Mouse (Mus musculus): ENCODE measurements around the gene Slc22a14. TPM values are rescaled to one million over a fixed set of nuclear protein-coding genes. Genes with fewer than 3 reads are reported as not detected.
"Not testable (repeated sequence)": the region's sequence is repeated elsewhere in the genome, so short reads cannot be mapped to it uniquely, and the experiment has no call there.

The Slc22a14 gene
- total RNA-seq, 2 experiments from 2014 or later = not detected

DNA sequence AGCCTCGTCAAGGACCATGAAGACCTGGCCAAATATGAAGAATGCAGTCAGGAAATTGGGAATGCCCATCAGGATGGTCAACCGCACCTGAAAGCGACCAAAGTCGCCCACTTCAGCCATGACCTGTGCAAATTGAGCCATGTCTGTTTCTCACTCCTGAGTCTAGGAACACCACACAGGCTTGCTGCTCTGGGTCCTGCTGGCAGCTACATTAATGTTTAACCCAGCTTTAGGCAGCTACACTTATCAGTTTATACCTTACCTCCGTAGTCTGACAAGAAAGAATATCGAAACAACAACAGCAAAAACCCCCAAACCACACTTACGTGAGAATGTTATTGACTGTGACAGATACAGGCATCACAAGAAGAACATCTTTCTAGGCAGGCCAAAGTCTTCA is 133.8 kb downstream of the Slc22a14 start:
- DNase-seq (ENCODE audit: low spot score in 2 of 2) = no peak
- intact Hi-C loops (cut with DNase I) = no loop called here

DNA sequence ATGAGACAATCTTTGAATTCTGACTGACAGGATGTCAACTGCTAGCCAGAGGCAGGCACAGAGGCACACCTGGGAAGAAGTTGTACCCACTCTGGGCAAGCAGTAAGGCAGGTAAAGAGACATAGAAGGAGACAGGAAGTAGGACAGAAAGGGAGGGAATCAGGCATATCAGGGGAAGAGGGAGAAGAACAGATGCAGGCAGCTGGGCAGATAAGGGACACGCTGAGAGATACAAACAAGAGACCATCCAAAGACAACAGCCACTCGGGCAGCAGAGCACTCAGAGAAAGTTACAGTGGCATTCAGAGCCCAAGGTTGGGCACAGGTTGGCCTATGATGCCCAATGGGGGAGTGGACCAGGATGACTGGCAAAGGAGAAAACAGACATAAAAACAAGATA is 134.5 kb downstream of the Slc22a14 start:
- no peak for DNase-seq (ENCODE audit: low spot score in 2 of 2)

DNA sequence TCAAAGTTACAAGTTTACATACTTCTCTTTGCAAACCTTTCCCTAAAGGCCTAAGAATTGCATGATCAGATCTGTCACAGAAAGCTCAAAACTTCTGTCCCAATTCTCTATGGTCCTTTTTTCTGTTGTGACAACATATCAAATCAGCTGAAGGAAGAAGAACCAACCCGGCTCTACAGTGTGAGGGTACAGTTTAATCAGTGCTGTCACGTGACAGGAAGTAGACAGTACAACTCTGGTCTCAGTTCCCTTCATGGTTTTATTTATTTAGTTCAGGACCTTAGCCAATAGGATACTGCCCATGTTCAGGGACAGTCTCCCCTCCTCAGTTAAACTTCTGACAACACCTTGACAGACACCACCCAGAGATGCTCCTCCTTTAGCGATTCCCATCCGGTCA is 145.1 kb downstream of the Slc22a14 start:
- no peak for DNase-seq (ENCODE audit: low spot score in 2 of 2)
- intact Hi-C loops (cut with DNase I) = no loop called here

More for the DNA sequence above, 134.5 kb downstream of the Slc22a14 start:
- intact Hi-C loops (cut with DNase I) = no loop called here

DNA sequence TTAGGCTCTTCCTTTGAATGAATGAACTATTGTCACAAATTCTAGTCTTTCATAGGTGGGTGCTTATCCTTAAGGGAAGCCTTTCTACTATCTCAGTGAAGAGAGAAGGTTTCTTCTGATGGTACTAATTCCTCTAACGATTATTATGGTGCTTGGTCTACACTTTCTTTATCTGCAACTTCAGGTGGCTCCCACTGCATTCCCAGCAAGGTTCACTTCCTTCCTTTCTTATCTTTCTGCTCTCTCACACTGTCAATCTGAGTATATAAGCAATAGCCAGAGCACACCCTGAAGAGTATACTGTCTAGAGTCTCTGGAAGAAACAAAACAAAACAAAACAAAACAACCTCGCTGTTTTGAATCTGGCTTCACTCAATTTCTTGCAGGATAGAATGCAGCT is 145.7 kb downstream of the Slc22a14 start:
- no peak for DNase-seq (ENCODE audit: low spot score in 2 of 2)
- intact Hi-C loops (cut with DNase I) = no loop called here

DNA sequence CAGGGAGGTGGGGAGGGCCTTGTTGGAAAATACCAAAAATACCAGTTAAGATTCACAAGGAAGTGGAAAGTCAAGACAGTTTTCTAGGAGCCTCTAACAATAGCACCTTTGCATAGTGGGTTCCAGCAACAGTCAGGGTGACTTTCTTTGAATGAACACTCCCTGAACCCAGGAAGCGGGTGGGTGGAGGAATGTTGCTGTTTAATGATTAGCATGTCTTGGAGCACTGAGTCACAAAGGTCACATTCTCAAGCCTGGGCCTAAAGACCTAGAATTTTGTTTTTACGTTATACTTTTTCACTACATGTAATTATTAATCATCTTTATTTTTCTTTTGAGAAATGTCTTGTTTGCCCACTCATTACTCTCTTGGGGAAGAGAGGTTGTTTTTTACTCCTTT is 150.0 kb downstream of the Slc22a14 start:
- DNase-seq (ENCODE audit: low spot score in 2 of 2); intact Hi-C loops (cut with DNase I): not testable (repeated sequence)

- no peak for DNase-seq (ENCODE audit: low spot score in 2 of 2)
- intact Hi-C loops (cut with DNase I) = no loop called here
These were observed 150.8 kb downstream of the Slc22a14 start for GRCm38 (mm10) chr9:119214601-119215000.

GRCm38 (mm10) chr9:119212996-119213395 is 152.4 kb downstream of the Slc22a14 start:
- DNase-seq (ENCODE audit: low spot score in 2 of 2) = no peak
- intact Hi-C loops (cut with DNase I) = no loop called here

DNA sequence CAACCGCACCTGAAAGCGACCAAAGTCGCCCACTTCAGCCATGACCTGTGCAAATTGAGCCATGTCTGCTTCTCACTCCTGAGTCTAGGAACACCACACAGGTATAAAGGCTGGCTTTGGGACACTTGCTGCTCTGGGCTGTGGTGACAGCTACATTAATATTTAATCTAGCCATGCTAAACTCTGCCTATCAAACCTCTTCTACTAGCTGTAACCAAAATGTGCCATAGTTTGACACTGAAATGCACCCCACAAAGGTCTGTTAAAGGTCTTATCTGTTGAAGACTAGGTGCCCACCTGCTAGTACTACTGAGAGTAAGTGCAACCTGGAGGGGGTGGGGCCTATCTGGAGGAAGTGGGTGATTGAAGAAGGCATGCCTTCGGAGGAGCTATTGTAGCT is 156.4 kb downstream of the Slc22a14 start, which contains the start of gene Slc22a13:
Slc22a13 (minus strand) TSS at position 101 of the 400 bp plus-strand sequence.
- no peak for DNase-seq (ENCODE audit: low spot score in 2 of 2)
- intact Hi-C loops (cut with DNase I) = no loop called here

DNA sequence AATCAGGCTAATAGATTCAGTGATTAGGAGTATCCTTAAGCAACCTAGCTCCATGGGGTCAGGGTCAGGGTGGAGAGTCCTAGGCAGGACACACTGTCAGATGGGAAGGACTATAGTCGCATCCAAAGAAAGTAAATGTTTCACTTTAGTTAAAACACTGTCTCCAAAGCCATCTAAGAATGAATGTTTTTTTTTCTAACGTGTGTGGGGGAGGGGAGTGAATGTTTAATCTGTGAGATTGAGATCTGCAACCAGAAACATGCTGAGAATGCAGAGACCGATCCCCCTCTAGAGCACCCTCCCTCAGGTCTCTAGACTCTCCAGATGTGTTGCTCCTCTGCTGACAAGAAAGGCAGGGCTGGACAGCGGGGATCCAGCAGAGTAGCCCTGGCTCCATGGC is 158.2 kb downstream of the Slc22a14 start:
- intact Hi-C loops (cut with DNase I) = no loop called here
- no peak for DNase-seq (ENCODE audit: low spot score in 2 of 2)

GRCm38 (mm10) chr9:119206666-119207065 is 158.7 kb downstream of the Slc22a14 start:
- DNase-seq (ENCODE audit: low spot score in 2 of 2) = no peak

GRCm38 (mm10) chr9:119205756-119206155 is 159.6 kb downstream of the Slc22a14 start:
- DNase-seq (ENCODE audit: low spot score in 2 of 2) = no peak
- intact Hi-C loops (cut with DNase I) = no loop called here

More at GRCm38 (mm10) chr9:119206666-119207065, 158.7 kb downstream of the Slc22a14 start:
- intact Hi-C loops (cut with DNase I) = no loop called here

- no peak for DNase-seq (ENCODE audit: low spot score in 2 of 2)
- intact Hi-C loops (cut with DNase I) = no loop called here
These were observed 161.7 kb downstream of the Slc22a14 start for GRCm38 (mm10) chr9:119203617-119204016.

DNA sequence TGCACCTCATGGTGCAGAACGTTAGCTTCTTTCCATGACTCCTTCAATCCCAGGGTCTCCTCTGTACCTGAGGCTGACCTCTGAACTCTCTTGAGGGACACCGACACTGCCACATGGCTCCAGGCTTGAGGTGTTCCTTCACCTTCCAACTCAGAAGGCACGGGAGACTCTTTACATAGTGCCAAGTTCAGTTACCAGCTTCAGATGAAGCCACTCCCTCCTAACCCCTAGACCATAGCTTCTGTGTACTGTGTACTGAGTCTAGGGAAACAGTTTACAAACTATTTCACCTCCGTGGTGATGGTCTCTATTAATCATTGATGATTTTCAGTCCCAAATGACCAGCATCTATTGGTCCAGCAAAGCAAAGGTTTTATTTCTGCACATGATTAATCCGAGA is 163.7 kb downstream of the Slc22a14 start:
- no peak for DNase-seq (ENCODE audit: low spot score in 2 of 2)
- intact Hi-C loops (cut with DNase I) = no loop called here

- intact Hi-C loops (cut with DNase I) = loop anchor here (10.0 kb wide), 1 partner anchor 285 kb away; no protein-coding TSS in a partner anchor
- no peak for DNase-seq (ENCODE audit: low spot score in 2 of 2)
These were observed 166.0 kb downstream of the Slc22a14 start for GRCm38 (mm10) chr9:119199151-119199861.

DNA sequence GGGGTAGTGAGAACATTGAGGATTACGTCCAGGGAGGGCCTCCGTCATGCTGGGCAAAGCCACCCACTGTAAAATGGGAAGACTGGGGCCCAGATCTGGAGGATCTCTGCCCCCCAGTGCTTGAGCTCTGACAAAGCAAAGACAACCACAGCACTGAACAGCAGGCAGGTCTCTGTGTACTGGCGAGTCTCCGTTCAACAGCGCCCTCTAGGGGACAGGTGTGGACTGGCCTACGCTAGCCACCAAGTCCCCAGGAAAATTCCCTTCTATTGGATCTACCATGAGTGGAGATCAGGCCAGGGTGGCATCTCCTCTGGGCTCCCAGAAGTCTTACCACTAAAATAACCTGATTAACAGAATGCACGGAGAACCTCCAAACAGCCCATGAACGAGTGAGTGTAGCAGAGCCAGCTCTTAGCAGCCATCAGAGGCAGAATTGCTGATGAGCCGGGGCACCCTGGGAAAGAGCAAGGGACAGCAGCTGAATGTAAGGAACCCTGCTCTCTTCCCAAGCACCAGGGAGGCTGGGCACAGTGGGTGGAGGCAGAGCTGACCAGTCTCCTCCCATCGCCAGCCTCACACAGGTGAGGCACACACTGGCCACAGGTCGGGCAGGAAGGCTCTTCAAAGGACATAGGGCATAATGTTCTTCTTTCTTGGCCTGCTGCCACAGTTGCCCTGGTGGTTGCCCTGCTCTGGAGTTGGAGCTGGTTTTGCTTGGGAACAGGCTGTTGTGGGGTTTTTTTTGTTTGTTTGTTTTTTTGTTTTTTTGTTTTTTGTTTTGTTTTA is 173.0 kb downstream of the Slc22a14 start:
- intact Hi-C loops (cut with DNase I) = loop anchor here (10.0 kb wide), 1 partner anchor 278 kb away; no protein-coding TSS in a partner anchor

GRCm38 (mm10) chr9:119181241-119181728 is 184.1 kb downstream of the Slc22a14 start:
- intact Hi-C loops (cut with DNase I) = no loop called here
- no peak for DNase-seq (ENCODE audit: low spot score in 2 of 2)

More for the DNA sequence above, 173.0 kb downstream of the Slc22a14 start:
- peak in 1 of 2 experiments; percentile 18 for DNase-seq (ENCODE audit: low spot score in 2 of 2)

- DNase-seq (ENCODE audit: low spot score in 2 of 2) = no peak
- intact Hi-C loops (cut with DNase I) = no loop called here
These were observed 186.1 kb downstream of the Slc22a14 start for GRCm38 (mm10) chr9:119179292-119179691.

DNA sequence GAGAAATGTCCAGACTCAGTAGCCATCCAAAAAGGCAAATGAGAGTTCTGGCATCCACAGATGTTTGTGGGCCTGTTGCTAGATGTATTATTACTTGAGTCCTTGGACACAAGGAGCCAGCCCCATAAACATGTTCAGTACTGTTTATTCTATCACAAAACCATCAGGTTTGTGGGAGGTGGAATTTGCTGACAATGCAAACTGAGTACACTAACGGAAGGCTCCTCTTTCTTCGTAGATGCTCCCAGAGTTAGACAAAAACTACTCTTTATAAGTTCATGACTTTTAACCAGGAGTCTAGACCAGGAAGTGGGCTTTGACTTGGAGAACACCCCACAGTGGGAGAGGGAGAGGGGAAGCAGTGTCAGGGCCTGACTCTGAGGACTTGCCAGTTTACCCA is 197.7 kb downstream of the Slc22a14 start:
- intact Hi-C loops (cut with DNase I) = no loop called here
- DNase-seq (ENCODE audit: low spot score in 2 of 2) = no peak

DNA sequence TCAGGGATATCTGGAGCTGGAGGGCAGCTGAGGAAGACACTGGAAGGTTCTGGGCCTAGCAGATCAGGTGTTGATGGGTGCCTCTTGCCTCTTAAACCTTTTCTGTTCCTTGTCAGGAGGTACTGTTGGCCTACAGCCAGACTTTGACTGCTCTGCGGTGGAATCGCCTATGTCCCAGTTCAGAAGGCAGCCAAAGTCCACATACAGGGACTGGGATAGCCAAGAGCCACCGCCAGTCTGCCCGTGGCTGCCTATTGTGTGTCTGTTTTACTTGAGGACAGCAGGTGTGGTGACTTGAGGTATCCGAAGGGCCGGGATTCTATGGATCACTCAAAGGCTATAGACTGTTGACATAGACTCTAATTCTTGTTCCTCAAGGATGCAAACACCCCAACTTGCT is 199.8 kb downstream of the Slc22a14 start:
- DNase-seq (ENCODE audit: low spot score in 2 of 2) = no peak
- intact Hi-C loops (cut with DNase I) = no loop called here

GRCm38 (mm10) chr9:119164743-119165142 is 200.6 kb downstream of the Slc22a14 start:
- no peak for DNase-seq (ENCODE audit: low spot score in 2 of 2)
- intact Hi-C loops (cut with DNase I) = no loop called here

GRCm38 (mm10) chr9:119160689-119161088 is 204.7 kb downstream of the Slc22a14 start:
- intact Hi-C loops (cut with DNase I) = no loop called here
- DNase-seq (ENCODE audit: low spot score in 2 of 2) = no peak

All from left cerebral cortex, postnatal 36 days (tissue).